Mouse (Mus musculus) right cerebral cortex, adult 18-20 months (tissue): ENCODE results near the gene 1700092M07Rik.

Experiments used
- DNase-seq: peaks from one replicate; pipeline ENCODE4 v3.0.0; 2022; ENCODE audit warnings: mixed read lengths

1700092M07Rik gene

DNA sequence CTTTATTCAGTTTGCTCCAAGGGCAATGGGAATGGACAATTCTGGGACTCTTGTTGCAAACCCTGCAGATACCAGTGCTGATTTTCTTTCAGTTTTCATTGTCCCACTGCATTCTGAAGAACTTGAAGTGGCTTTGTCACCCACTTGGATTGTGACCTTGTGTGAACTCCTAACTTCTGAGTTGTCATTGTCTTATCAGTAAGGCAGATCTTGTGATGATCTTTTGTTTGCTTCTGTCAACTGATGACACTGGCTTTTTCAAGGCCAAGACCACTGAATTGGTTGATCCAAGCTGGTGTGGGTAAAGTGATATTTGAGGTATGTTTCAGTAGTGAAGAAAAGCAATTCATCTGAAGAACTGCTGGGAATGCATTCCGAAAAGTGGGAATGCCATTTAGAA lies 4.9 kb downstream of the 1700092M07Rik start:
- no peak for DNase-seq

DNA sequence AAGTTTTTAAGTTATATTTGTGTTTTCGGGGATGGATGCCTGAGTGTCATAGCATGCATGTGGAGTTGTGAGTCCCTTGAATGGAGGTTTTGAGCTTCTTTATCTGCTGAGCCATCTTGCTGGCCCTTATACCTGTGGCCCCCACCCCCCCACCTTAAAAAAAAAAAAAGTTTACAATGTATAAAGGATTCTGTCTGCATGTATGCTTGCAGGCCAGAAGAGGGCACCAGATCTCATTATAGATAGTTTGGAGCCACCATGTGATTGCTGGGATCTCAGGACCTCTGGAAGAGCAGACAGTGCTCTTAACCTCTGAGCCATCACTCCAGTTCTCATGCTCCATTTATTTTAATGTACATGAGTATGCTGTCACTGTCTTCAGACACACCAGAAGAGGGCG lies 6.8 kb downstream of the 1700092M07Rik start:
- no peak for DNase-seq

DNA sequence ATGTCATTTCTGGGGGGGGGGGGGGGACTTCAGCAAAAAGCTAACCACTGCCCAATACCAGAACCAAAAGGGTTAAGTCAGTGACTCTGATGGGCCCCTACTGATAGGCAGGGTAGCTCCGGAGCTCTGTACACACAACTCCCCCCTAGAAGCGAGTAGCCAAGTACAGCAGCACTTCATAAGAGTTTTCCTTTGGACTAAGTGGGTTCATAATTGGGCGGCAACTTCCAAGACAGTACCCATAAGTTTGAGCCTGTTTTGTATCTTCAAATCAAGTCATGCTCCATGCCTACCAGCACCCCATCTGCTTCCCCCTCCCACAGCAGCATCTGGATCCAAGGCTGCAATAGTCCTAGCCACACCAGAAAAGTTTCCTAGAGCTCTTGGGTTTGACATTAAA lies 15.1 kb downstream of the 1700092M07Rik start:
- DNase-seq, result no peak

DNA sequence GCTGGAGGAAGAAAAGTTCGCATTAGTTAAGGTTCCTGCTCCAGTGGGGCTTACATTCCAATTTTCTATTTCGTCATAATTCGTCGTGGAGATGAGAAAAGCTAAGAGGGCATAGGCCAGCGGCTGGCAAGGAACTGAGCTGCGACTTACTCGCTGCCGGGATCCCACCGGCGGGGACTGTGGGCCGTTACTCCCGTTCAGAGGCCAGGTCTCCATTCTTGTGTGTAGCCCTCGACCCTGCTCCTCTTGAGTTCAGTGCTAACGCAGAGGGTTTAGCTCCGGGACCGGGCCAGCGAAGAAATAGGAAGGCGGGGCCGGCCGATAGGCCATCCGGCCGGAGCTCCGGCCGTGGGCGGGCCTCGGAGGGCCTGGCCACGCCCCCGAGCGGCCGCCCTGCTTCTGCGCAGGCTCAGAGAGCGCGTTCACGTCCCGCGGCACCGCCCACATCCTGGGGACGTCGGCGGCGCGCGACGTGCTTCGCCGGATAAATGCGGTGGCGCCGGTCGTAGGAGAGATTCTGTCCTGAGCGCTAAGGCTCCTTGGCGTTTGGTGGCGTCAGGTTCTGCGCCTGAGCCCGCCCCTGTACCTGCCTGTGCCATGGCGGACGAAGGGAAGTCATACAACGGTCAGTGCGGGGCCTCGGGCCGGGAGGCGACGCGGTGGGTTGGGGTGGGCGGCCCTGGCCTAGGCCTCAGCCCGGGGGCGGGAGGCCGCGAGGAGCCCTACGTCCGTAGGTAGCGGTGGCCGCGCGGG lies 16.3 kb downstream of the 1700092M07Rik start, which contains the start of gene Nxf1:
Gene Nxf1 (plus strand): TSS at position 439 of the 753 bp plus-strand sequence.
- DNase-seq, result peak; percentile 95

DNA sequence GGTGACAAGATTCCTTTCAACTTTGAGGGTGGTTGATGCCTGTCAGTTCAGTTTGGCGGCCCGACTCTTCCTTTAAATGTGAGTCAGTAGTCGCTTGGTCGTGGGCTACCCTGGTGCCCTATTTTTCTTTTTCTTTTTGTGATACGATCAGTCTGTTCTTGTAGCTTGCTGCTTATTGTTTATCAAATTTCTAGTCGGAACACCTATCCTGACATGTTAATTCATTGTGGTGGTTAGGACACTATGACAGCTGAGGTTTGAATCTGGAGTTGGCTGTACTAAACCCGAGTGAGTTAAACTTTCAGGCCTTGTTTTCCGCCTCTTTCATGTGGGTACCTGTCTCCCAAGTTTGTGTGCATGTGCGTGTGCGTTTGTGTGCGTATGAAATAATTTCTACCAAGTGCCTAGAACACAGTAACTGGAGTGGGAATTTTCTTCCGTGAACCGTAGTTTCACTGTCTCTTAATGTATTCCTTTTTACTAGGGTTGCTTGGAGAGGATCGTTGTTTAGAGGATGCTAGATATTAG lies 17.0 kb downstream of the 1700092M07Rik start:
- DNase-seq, result no peak

DNA sequence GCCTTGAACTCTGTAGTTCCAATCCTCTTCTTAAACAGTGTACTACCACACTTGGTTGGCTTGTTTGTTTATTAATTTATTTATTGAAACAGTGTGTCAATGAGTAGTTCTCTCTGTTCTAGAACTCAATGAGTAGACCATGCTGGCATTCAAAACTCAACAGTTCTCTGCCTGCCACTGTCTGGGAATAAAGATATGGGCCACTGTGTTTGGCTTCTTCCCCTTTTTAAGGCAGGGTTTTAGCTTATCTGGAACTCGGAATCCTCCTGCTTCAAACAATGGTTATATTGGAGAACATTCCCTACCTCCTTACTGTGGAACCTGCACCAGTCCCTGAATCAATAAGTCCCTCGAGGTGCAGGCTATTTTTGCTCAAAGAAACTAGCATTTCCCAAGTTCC lies 18.4 kb downstream of the 1700092M07Rik start:
- no peak for DNase-seq

DNA sequence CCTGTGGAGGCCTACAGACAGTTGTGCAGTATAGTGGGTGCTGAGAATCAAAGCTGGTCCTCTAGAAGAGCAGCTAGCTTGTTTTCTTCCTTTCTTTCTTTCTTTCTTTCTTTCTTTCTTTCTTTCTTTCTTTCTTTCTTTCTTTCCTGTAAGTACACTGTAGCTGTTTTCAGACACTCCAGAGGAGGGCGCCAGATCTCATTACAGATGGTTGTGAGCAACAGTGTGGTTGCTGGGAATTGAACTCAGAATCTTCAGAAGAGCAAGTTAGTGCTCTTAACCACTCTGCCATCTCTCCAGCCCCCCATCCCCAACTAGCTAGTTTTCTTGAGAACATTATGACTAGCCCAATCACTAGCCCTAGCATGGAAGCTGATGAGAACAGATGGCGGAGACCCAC lies 20.2 kb downstream of the 1700092M07Rik start:
- DNase-seq, result no peak

DNA sequence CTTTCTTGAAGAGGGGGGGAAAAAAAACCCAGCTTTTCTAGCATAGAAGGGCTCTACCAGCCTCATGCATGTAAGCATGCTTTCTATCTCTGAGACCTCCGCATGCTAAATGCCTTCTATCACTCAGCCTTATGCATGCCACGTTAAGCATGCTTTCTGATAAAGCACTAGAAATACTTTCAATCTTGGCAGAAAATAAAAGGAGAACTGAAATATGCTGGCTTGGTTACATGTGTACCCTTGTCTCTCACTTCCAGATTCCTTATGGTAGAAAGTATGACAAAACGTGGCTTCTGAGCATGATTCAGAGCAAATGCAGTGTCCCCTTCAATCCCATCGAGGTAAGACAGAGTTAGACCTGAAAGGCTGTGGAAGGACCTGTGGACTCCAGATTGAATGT lies 22.8 kb downstream of the 1700092M07Rik start:
- DNase-seq, result no peak

DNA sequence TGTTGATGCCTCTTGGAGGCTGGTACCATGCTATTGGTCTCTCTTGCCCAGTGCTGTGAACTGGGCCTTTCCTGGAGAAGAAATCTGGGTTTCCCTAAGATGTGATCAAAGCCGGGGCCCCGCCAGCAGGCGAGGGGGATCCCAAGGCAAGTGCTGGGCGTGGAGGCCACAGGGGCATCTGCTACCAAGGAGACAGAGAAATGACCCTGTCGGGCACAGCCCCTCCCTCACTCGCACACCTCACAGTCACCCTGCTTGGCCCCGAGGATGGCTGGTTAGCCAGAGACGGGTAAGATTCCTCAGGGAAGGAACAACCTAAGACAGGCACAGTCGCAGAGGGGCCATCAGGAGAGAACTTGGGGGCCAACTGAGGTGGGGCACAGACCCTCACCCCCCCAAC lies 25.0 kb downstream of the 1700092M07Rik start:
- no peak for DNase-seq

DNA sequence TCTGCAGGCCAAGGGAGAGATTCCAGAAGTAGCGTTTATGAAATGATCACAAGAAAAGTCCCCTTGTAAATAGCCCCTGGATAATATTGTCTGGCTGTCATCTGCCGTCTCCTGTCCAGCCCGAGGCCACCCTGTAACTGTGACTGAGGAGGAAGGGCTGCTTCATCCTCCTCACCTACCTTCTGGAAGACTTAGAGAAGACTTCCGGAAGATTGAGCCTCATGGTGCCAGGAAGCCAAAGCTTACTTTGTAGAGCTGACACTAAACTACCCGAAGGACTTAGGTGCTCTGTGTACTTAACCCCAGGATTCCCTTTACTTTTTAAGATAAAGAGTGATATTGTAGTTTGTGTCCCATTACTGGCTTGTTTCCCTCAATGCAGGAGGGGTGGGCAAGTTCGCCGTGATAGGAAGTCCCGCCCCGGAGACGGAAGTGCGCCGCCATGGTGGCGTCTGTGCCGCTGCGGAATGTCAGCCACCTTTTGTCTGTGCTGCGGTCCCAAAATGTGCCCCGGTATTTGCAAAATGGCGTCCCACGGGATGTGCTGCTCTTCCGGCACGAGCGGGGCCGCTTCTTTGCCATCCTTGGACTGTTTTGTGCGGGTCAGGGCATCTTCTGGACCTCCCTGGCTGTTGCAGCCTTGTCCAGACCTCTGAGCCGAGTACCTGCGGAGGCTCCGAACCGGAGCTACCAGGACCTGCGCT lies 30.2 kb downstream of the 1700092M07Rik start, which contains the start of gene Tmem223:
Gene Tmem223 (plus strand): TSS at position 430 of the 704 bp plus-strand sequence.
- peak; percentile 83 for DNase-seq

DNA sequence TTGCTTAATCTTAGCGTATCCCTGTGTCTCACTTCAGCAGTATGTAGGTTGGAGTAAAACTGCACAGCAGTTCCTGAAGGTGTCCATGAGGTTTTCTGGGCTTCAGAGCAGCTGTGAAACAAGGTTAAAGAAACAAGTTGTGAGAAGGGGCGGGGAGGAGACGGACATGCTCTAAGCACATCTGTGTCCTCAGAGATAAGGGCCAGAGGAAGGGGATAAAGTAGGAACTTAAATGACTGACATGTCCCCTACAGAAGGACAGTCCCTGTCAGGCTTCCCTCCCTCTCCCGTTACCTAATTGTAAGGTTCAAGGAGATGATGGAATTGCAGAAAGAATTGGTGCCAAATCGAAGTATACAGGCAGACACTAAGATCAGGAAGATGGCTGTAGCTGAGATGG lies 32.5 kb downstream of the 1700092M07Rik start:
- no peak for DNase-seq

DNA sequence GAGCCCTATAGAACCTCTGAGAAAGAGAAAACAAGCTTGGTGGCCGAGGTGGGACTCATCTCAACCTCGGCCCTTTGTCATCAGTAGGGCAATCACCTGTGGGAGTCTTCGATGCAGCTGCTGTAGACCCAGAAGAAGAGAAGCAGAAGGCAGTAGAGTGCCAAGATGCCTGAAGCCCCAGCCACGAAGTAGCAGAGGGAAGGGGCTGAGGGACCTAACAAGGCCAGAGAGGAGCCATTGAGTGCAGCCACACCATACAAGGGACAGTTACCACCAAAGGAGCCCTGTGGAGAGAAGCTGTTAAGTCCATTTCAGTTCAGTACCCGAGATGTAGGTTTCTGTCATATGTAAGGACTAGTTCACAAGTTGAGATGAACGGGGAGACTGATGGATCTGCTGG lies 32.9 kb downstream of the 1700092M07Rik start:
- DNase-seq, result no peak

DNA sequence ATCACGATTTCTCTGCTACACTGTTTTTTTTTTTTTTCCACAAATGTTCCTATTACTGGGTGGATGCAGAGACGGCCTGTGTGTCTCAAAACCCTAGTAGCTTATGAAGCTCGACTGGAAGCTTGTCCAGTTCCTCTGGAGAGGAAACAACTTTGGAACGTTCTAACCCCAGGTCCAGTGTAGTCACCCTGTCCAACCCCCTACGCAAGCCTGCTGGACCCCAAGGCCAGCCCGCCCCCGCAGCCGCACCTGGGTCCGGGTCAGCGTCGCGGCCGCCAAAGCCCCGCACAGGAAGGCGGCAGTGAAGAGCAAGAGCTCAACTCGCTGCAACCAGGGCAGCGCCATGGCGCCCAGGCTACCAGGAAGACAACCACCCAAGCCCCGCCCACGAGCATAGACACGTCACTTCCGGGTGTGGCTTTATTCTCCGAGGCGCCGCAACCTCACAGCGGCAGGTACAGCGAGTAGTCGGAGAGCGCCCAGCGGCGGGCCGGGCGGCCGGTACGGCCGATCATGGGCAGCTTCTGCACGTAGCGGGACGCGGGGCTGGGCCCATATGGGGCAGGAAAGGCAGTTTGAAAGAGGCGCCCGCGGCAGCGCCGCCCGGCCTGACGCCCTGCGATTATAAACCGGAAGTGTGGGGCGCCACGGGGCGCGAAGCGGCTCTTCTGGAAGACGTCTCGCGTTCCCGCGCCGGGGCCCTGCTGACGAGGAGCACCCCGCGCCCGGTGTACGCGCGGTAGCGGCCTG lies 33.7 kb downstream of the 1700092M07Rik start, which contains the start of gene Tmem179b:
Gene Tmem179b (minus strand): TSS at position 382 of the 750 bp plus-strand sequence.
- peak; percentile 97 for DNase-seq

DNA sequence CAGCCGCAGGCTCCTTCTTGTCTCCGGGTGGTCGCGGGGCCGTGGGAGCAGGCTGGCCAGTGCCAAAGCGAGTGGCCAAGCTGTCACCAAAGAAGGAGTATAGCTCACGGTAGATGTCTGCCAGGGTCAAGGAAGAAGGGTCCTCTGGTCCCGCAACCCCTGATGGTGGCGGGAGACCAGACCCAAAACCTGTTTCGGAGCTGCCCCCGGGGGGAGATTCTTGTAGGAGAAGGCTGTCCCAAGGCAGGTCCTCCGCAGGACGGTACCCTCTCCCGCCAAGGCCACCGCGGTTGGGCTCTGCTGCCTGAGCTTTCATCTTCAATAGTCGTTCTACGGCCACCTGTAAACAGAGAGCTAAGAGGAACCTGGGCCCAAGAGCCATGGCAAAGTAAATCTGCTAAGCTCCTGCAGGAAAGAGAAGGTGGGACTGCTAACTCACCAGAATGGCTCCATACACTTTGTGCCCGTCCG lies 34.5 kb downstream of the 1700092M07Rik start:
- DNase-seq, result no peak

DNA sequence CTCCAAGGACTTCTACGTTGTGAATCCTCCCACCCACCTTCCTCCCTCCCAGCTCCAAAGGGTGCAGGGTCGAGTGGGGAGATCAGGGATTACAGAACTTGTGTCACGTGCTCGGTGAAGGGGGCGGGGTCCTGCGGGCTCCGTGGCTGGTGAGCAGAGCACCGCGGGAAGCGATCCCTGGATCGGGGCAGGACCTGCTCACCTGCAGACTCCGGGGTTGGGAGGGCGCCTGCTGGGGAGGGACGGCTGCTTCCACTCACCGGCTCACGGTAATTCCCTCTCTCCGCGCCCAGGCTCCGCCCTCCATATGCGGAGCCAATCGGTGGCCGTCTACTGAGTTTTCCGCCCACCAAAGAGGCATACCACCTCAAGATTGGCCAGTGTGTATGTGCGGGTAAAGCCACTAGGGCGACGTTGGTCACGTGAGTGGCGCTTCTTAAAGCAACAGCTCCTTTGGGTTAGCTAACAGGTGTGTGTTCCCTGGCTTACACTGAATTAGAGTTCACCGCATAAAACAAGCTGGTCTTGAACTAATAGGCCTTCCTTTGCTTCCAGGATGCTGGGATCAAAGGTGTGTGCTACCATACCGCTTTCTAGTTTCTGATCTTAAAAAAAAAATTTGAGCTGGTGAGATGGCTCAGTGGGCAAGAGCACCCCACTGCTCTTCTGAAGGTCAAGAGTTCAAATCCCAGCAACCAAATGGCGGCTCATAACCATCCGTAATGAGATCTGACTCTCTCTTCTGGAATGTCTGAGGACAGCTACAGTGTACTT lies 45.7 kb downstream of the 1700092M07Rik start, which contains the start of gene Taf6l:
Gene Taf6l (minus strand): TSS at position 410 of the 774 bp plus-strand sequence.
- peak; percentile 96 for DNase-seq

DNA sequence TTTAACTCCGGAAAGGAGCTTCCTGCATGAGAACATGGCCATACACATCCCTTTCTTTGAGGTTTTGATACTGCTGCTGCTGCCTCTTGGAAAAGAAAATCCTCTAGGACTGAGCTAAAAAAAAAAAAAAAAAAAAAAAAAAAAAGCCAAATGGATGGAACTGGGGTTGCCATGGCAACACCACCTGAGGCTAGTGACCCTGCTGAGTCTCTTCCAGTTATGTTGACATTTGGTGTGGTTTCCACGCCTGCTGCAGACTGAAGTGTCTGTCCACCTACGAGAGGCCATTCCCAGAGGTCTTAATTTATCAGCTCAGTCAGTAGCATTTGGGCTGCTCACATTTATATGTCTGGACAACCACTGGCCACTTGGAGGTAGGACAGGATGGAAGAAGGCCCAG lies 48.0 kb downstream of the 1700092M07Rik start:
- DNase-seq, result no peak

DNA sequence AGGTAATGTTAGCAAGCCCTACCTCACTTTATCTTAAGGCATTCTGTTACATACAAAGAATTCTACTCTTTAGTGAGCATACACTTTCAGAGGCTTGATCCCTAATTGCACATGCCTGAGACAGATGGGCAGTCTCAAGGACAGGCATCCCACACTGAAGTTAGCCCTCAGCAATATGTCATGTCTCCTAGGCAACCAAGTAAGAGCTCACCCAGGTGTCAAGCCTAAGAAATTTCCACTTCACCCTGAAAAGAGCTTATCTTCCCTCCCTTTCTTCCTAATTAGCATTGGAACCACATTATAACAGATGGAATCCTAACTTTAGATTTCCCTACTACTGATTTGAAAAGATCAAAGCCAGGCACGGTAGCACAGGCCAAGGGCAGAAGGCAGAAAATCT lies 48.7 kb downstream of the 1700092M07Rik start:
- peak; percentile 19 for DNase-seq

DNA sequence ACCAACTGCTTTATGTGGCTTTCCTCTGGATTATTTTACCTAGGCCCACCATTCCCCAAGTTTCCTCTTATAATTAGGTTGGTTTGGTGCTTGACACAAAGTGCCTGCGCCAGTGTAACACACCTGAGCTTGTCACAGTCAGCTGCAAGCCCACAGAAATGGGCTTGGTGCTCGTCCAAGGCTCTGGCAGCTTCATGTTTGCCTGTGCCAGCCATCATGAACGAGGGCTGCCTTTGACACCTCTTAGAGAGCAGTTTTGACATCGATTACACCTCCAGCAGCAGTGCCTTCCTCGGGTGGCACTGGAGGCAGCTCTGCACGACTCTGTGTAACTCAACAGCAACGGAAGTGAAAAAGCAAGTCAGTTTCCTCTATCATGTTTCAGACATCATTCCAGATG lies 49.7 kb downstream of the 1700092M07Rik start:
- DNase-seq, result peak; percentile 33
